Mouse (Mus musculus): ENCODE results near the gene D17H6S53E.

GRCm38 (mm10) chr17:35128996-35129395, 2.8 kb downstream of the D17H6S53E start:
- no peak for TF ChIP-seq CTCF (IDR thresholded peaks at IDR 0.05; ENCODE audit: control insufficient read depth, insufficient read depth, insufficient read length)
- no peak for TF ChIP-seq FOSL1 (IDR thresholded peaks at IDR 0.05; ENCODE audit: insufficient read depth, low read length, poor library complexity, severe bottlenecking)
- no peak for TF ChIP-seq CEBPB (IDR thresholded peaks at IDR 0.05; ENCODE audit: low read depth)
- no peak for TF ChIP-seq MYOG (IDR thresholded peaks at IDR 0.05; ENCODE audit: control insufficient read depth, extremely low read depth, insufficient read length)
- no peak for TF ChIP-seq USF1 (IDR thresholded peaks at IDR 0.05; ENCODE audit: low read depth)
- no peak for TF ChIP-seq MYOD1 (IDR thresholded peaks at IDR 0.05; ENCODE audit: control insufficient read depth, insufficient read length, low read depth)
- TF ChIP-seq MAX (IDR thresholded peaks at IDR 0.05) = no peak
